21 mouse cellular contexts compared by ENCODE assay signal in genomic region chr9:29369621-29370020, GRCm38 (mm10).
DNase-seq lines count a peak whose midpoint lies in the region; ATAC-seq and TF ChIP-seq lines count a peak whose summit lies in the region.
"Had no signal": no experiment of that assay in that cellular context is flagged by ENCODE, and none has a peak within 500 bp of the region (broad histone marks: within the 10 kb centered on the region; RNA-seq: fewer than 3 reads in every experiment).

No protein-coding gene starts in this region.

- DNase-seq in cerebellum, adult 2 months, result peak in 1 of 2 experiments; percentile 69
- DNase-seq in cerebellum, adult 11 months, result no peak
- DNase-seq in forebrain, embryonic 14.5 days (ENCODE audit: low spot score), result peak; percentile 9
- no peak for DNase-seq in forebrain, postnatal 0 days
- peak; percentile 13 for DNase-seq in left cerebral cortex, postnatal 4 days
- DNase-seq in left cerebral cortex, adult 8-10 months (ENCODE audit: low spot score in 2 of 2), result no peak
- peak; percentile 67 for DNase-seq in brain, adult 2 months (ENCODE audit: low read depth, low spot score)
- no peak for DNase-seq in layer of hippocampus, adult 18-20 months (ENCODE audit: low spot score in 2 of 2)
- DNase-seq: adrenal gland, postnatal 10 days; embryo, embryonic 11 days; gastrocnemius, postnatal 10 days; heart, adult 18-20 months; heart, postnatal 10 days; heart, postnatal 4 days; kidney, adult 18-20 months had no signal

- no peak for TF ChIP-seq CTCF in cerebellum, adult 2 months (IDR thresholded peaks at IDR 0.05; ENCODE audit: borderline replicate concordance, insufficient read depth, low read depth, low read length)
- TF ChIP-seq CTCF in forebrain, postnatal 0 days (IDR thresholded peaks at IDR 0.05; ENCODE audit: low read depth), result no peak

- ATAC-seq in forebrain, embryonic 14.5 days, result no peak
- no peak for ATAC-seq in forebrain, postnatal 0 days
- ATAC-seq: forebrain, embryonic 15.5 days; intestine, embryonic 15.5 days had no signal

- no peaks in the 10 kb centered on the region for H3K36me3 ChIP-seq in forebrain, embryonic 14.5 days (ENCODE audit: control insufficient read depth, insufficient read depth, low read length)
- no peaks in the 10 kb centered on the region for H3K36me3 ChIP-seq in forebrain, postnatal 0 days (ENCODE audit: insufficient read depth)
- H3K36me3 ChIP-seq: embryonic facial prominence, embryonic 15.5 days; forebrain, embryonic 10.5 days; forebrain, embryonic 15.5 days; heart, embryonic 10.5 days; intestine, embryonic 15.5 days had no signal

- no peak overlapping the region for H3K4me3 ChIP-seq in cerebellum, adult 2 months (replicated peaks; ENCODE audit: insufficient read depth, low read depth, low read length)
- H3K4me3 ChIP-seq in forebrain, embryonic 14.5 days (ENCODE audit: low read depth, low read length), result no peak overlapping the region
- no peak overlapping the region for H3K4me3 ChIP-seq in forebrain, postnatal 0 days (ENCODE audit: low read depth, low read length)
- H3K4me3 ChIP-seq: embryonic facial prominence, embryonic 15.5 days; erythroblast, embryonic 14.5 days; forebrain, embryonic 10.5 days; forebrain, embryonic 15.5 days; heart, embryonic 10.5 days; intestine, embryonic 15.5 days had no signal

- no peaks in the 10 kb centered on the region for H3K27me3 ChIP-seq in cerebellum, adult 2 months (ENCODE audit: control insufficient read depth, insufficient read depth, low read length)
- no peaks in the 10 kb centered on the region for H3K27me3 ChIP-seq in forebrain, embryonic 14.5 days (replicated peaks; ENCODE audit: control insufficient read depth, insufficient read depth, low read length)
- H3K27me3 ChIP-seq in forebrain, postnatal 0 days (ENCODE audit: insufficient read depth, low read length), result no peaks in the 10 kb centered on the region
- H3K27me3 ChIP-seq: embryonic facial prominence, embryonic 15.5 days; forebrain, embryonic 15.5 days; intestine, embryonic 15.5 days had no signal

- H3K9ac ChIP-seq in forebrain, embryonic 14.5 days (ENCODE audit: low read length), result no peak overlapping the region
- H3K9ac ChIP-seq in forebrain, postnatal 0 days, result no peak overlapping the region
- H3K9ac ChIP-seq: embryonic facial prominence, embryonic 15.5 days; forebrain, embryonic 15.5 days; intestine, embryonic 15.5 days had no signal

- H3K4me2 ChIP-seq in forebrain, embryonic 14.5 days (ENCODE audit: low read length), result no peak overlapping the region
- H3K4me2 ChIP-seq in forebrain, postnatal 0 days (ENCODE audit: low read depth), result no peak overlapping the region
- H3K4me2 ChIP-seq: embryonic facial prominence, embryonic 15.5 days; forebrain, embryonic 15.5 days; intestine, embryonic 15.5 days had no signal

- intact Hi-C loops in left cerebral cortex, postnatal 4 days (cut with DNase I), result no loop called here

- 22% methylated on average over 3 of the region's 3 CpGs for WGBS in cerebellum, adult 2 months
- 79% methylated on average over 3 of the region's 3 CpGs for WGBS in forebrain, embryonic 14.5 days
- WGBS in forebrain, postnatal 0 days, result 73% methylated on average over 3 of the region's 3 CpGs

- peak overlapping the region; percentile 63 for H3K27ac ChIP-seq in cerebellum, adult 2 months (ENCODE audit: insufficient read depth, low read length)
- no peak overlapping the region for H3K27ac ChIP-seq in forebrain, embryonic 14.5 days (ENCODE audit: low read depth, low read length)
- no peak overlapping the region for H3K27ac ChIP-seq in forebrain, postnatal 0 days (ENCODE audit: low read depth, low read length)
- H3K27ac ChIP-seq: embryonic facial prominence, embryonic 15.5 days; forebrain, embryonic 10.5 days; forebrain, embryonic 15.5 days; heart, embryonic 10.5 days; intestine, embryonic 15.5 days had no signal

- no peaks in the 10 kb centered on the region for H3K9me3 ChIP-seq in forebrain, embryonic 14.5 days (replicated peaks; ENCODE audit: control insufficient read depth, low read length)
- no peaks in the 10 kb centered on the region for H3K9me3 ChIP-seq in forebrain, postnatal 0 days (ENCODE audit: low read length)
- H3K9me3 ChIP-seq: embryonic facial prominence, embryonic 15.5 days; forebrain, embryonic 10.5 days; forebrain, embryonic 15.5 days; heart, embryonic 10.5 days; intestine, embryonic 15.5 days had no signal

- no peak for TF ChIP-seq POLR2A in cerebellum, adult 2 months (IDR thresholded peaks at IDR 0.05; ENCODE audit: borderline replicate concordance, insufficient read depth, low read length)

- H3K4me1 ChIP-seq in cerebellum, adult 2 months (ENCODE audit: control insufficient read depth, insufficient read depth, low read length), result peaks cover 47% of the 10 kb centered on the region
- H3K4me1 ChIP-seq in forebrain, embryonic 14.5 days (ENCODE audit: control insufficient read depth, insufficient read depth, low read length), result no peaks in the 10 kb centered on the region
- peaks cover 5% of the 10 kb centered on the region; the same call in 1 of the 2 replicates for H3K4me1 ChIP-seq in forebrain, postnatal 0 days (ENCODE audit: insufficient read depth)
- H3K4me1 ChIP-seq: embryonic facial prominence, embryonic 15.5 days; forebrain, embryonic 15.5 days; intestine, embryonic 15.5 days had no signal

Comparison
In these comparisons a context has a peak if more than half of its experiments do, and no peak if none do; other contexts are left out.
1. DNase-seq: peak in forebrain, embryonic 14.5 days (single experiment), left cerebral cortex, postnatal 4 days (single experiment) and brain, adult 2 months (single experiment); none in cerebellum, adult 11 months (single experiment), forebrain, postnatal 0 days (single experiment), left cerebral cortex, adult 8-10 months (0 of 2) and layer of hippocampus, adult 18-20 months (0 of 2).